Mouse (Mus musculus): Measurements from ENCODE around the gene Gm21900. TPM values are rescaled to one million over a fixed set of nuclear protein-coding genes. Genes with fewer than 3 reads are reported as not detected.
"Not testable (repeated sequence)": the region's sequence is repeated elsewhere in the genome, so short reads cannot be mapped to it uniquely, and the experiment has no call there.

Gm21900 gene
- polyA plus RNA-seq (2014; fragmentation: Nextera tagmentation; extraction: Ambion mirVana), result not detected in 2 replicates

GRCm38 (mm10) chrY:10616061-10616460 is at the start of gene Gm21900:
Gene Gm21900 (plus strand): TSS chrY:10616361.
- not testable (repeated sequence) for H3K4me1 ChIP-seq (ENCODE audit: control insufficient read depth, insufficient read depth, low read length); H3K36me3 ChIP-seq (ENCODE audit: control insufficient read depth, insufficient read depth, low read length); H3K4me3 ChIP-seq (ENCODE audit: low read depth, low read length); H3K27ac ChIP-seq (replicated peaks; ENCODE audit: low read depth, low read length); H3K27me3 ChIP-seq (ENCODE audit: control insufficient read depth, insufficient read depth, low read length); ATAC-seq (ENCODE audit: insufficient number of reproducible peaks, low FRiP score, low TSS enrichment, low read depth); H3K9me3 ChIP-seq (ENCODE audit: control insufficient read depth, low read length); DNase-seq (ENCODE audit: low spot score); H3K4me2 ChIP-seq (ENCODE audit: low read depth, severe bottlenecking); H3K9ac ChIP-seq (ENCODE audit: low read length)
- WGBS, result 95% methylated on average over 2 of the region's 4 CpGs

- ATAC-seq (ENCODE audit: insufficient number of reproducible peaks, low FRiP score, low TSS enrichment, low read depth); H3K9me3 ChIP-seq (ENCODE audit: control insufficient read depth, low read length); H3K4me1 ChIP-seq (ENCODE audit: control insufficient read depth, insufficient read depth, low read length); H3K27ac ChIP-seq (replicated peaks; ENCODE audit: low read depth, low read length); H3K36me3 ChIP-seq (ENCODE audit: control insufficient read depth, insufficient read depth, low read length); H3K9ac ChIP-seq (ENCODE audit: low read length); H3K4me3 ChIP-seq (ENCODE audit: low read depth, low read length); H3K27me3 ChIP-seq (ENCODE audit: control insufficient read depth, insufficient read depth, low read length); DNase-seq (ENCODE audit: low spot score); H3K4me2 ChIP-seq (ENCODE audit: low read depth, severe bottlenecking): not testable (repeated sequence)
- 34% methylated on average over 6 of the region's 25 CpGs for WGBS
Observed at GRCm38 (mm10) chrY:10643516-10643915, 27.4 kb downstream of the Gm21900 start.

Other genes with a start within 250 kb of the Gm21900 start
- not detected in 2 replicates for gene Gm28510, start 203.6 kb upstream of the Gm21900 start, polyA plus RNA-seq (2014; fragmentation: Nextera tagmentation; extraction: Ambion mirVana)
- not detected in 2 replicates for gene Gm20737, start 80.3 kb upstream of the Gm21900 start, polyA plus RNA-seq (2014; fragmentation: Nextera tagmentation; extraction: Ambion mirVana)
- not detected in 2 replicates for gene Gm21775, start 62.9 kb upstream of the Gm21900 start, polyA plus RNA-seq (2014; fragmentation: Nextera tagmentation; extraction: Ambion mirVana)
- gene Gm20777, start 136.1 kb downstream of the Gm21900 start, polyA plus RNA-seq (2014; fragmentation: Nextera tagmentation; extraction: Ambion mirVana), result not detected in 2 replicates